Mouse (Mus musculus) stomach, embryonic 16.5 days (tissue): ENCODE data around the gene Ppp2r3d. TPM values are rescaled to one million over a fixed set of nuclear protein-coding genes. Genes with fewer than 3 reads are reported as not detected.
A peak's percentile ranks its signal among the peaks of the same experiment; 100 is the strongest.

Experiments used
- ATAC-seq: fragments of 200-750 bp; cut with Nextera tagmentation; 2 replicates; pipeline ENCODE4 v1.8.0; 2017; ENCODE audit warnings: moderate number of reproducible peaks, moderate TSS enrichment; ENCODE audit not compliant: insufficient read depth, low FRiP score
- H3K27ac ChIP-seq: fragments of 300-500 bp; sonication (generic); 2 replicates; pipeline ENCODE4 v1.5.1; 2014; ENCODE audit warnings: low read length
- H3K27me3 ChIP-seq: fragments of 300-500 bp; sonication (generic); 2 replicates; pipeline ENCODE4 v1.6.1; 2014; ENCODE audit warnings: low read length, control low read depth, mixed read lengths; ENCODE audit not compliant: control insufficient read depth, insufficient read depth
- H3K36me3 ChIP-seq: fragments of 300-500 bp; sonication (generic); 2 replicates; pipeline ENCODE4 v1.6.1; 2014; ENCODE audit warnings: low read length; ENCODE audit not compliant: control insufficient read depth, insufficient read depth
- H3K4me1 ChIP-seq: fragments of 300-500 bp; sonication (generic); 2 replicates; pipeline ENCODE4 v1.6.1; 2014; ENCODE audit warnings: low read length, control low read depth, mixed read lengths; ENCODE audit not compliant: control insufficient read depth, insufficient read depth
- H3K4me2 ChIP-seq: fragments of 300-500 bp; sonication (generic); 2 replicates; pipeline ENCODE4 v1.6.1; 2014; ENCODE audit warnings: low read depth, low read length, mixed read lengths
- H3K4me3 ChIP-seq: fragments of 300-500 bp; sonication (generic); replicated peaks from 2 replicates; pipeline ENCODE4 v1.5.1; 2014; ENCODE audit warnings: mild to moderate bottlenecking, low read length
- H3K9ac ChIP-seq: fragments of 300-500 bp; sonication (generic); 2 replicates; pipeline ENCODE4 v1.6.1; 2014; ENCODE audit warnings: low read length
- H3K9me3 ChIP-seq: fragments of 300-500 bp; sonication (generic); replicated peaks from 2 replicates; pipeline ENCODE4 v1.6.1; 2016; ENCODE audit warnings: low read length, control low read depth; ENCODE audit not compliant: control insufficient read depth
- WGBS: fragments of 180-500 bp; shearing (Covaris S2); extraction: QIAGEN DNeasy Blood & Tissue Kit; methylation state at CpG from one replicate; pipeline ENCODE4 v1.1.7; 2014; 5-methylcytosine and 5-hydroxymethylcytosine counted together
- polyA plus RNA-seq: library from polyadenylated mRNA; unstranded; fragments of >200 nt; fragmentation: Nextera tagmentation; extraction: Ambion mirVana; gene quantifications from 2 replicates; pipeline ENCODE4 v1.2.1, GENCODE M21; 2015

The Ppp2r3d gene
- polyA plus RNA-seq, 1 experiment from 2014 or later = 81.1 TPM

DNA sequence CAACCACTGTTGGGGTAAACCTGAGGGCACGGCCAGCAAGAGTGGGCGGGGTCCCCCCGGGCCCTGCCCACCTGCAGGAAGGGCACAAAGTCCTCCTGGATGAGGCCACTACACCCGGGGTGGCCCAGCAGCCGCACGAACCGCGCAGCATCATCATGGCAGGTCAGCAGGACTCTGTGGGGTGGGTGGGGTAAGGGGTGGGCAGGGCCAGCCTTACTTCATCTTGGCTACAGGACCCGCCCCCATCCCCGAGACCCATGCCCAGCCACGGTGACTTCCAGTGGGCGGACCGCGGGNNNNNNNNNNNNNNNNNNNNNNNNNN lies 36.0 kb downstream of the Ppp2r3d start:
- WGBS = 62% methylated on average over 14 of the region's 14 CpGs
- Histone ChIP-seq H3K9me3 (peaks cover 34% of the 10 kb centered on the region), H3K27ac (no peak overlapping the region)

DNA sequence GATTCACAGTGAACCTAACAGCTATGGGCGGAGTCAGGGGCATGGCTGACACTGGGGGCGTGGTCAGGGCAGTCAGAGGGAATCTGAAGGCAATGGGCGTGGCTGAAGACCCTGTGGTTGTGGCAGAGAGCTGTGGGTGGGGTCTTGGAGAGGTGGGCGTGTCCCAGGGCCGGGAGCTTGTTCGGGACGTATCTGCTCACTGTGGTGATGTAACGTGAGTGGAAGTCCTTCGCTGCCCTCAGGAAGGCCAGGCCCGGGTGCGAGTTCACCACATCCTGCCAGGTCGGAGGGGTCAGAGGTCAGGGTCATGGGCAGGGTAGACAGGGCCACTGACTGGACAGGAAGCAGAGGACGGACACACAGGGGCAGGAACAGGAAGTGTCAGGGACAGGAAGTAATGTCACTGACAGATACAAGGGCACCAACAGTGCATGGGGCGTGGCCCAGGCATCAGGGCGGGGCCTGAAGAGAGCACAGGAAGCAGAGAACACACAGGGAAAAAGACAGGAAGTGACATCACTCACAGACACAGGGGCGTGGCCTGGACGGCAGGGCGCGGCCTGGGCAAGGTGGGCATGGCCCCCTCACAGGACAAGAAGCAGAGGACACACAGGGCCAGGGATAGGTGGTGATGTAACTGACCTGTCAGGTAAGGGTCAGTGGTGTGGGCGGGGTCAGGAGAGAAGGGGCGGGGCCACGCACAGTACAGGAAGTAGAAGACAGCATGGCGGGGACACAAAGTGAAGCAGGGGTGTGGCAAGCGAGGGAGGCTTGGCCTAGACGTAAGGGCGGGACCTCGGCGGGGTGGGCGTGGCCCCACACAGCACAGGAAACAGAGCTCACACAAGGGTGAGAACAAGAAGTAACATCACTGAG lies 36.6 kb downstream of the Ppp2r3d start:
- 89% methylated on average over 29 of the region's 29 CpGs for WGBS
- no peak overlapping the region for H3K27ac ChIP-seq
- H3K9me3 ChIP-seq = peaks cover 34% of the 10 kb centered on the region
- peak; percentile 69 for ATAC-seq
- H3K4me2 ChIP-seq = no peak overlapping the region
- H3K36me3 ChIP-seq = peaks cover 36% of the 10 kb centered on the region
- no peaks in the 10 kb centered on the region for H3K4me1 ChIP-seq
- no peaks in the 10 kb centered on the region for H3K27me3 ChIP-seq
- H3K4me3 ChIP-seq = no peak overlapping the region
- H3K9ac ChIP-seq = no peak overlapping the region

More for the DNA sequence above, 36.0 kb downstream of the Ppp2r3d start:
- H3K4me1 ChIP-seq = no peaks in the 10 kb centered on the region
- H3K27me3 ChIP-seq = no peaks in the 10 kb centered on the region
- peaks cover 36% of the 10 kb centered on the region for H3K36me3 ChIP-seq
- H3K9ac ChIP-seq = no peak overlapping the region
- no peak overlapping the region for H3K4me2 ChIP-seq
- no peak overlapping the region for H3K4me3 ChIP-seq
- ATAC-seq = peak; percentile 69

DNA sequence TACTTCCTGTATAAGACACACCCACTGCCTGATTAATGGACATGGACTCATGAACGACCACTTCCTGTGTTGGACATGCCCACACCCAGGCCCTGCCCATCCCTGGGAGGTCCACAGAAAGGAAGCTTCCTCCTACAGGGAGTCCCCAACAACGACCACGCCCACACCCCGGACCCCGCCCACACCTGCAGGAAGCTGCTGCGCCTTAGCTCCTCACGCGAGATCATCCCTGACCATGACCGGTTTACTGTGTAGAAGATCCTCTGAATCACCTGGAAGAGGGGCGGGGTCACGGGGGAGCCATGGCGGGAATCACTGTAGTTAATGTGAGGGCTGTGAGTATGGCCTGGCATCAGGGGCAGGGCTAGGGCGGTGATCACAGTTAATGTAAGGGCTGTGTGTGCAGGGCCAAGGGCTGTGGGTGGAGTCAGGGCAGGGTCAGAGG lies 37.3 kb downstream of the Ppp2r3d start:
- H3K4me3 ChIP-seq = no peak overlapping the region
- ATAC-seq = peak; percentile 51; the same call in 1 of the 2 replicates
- 91% methylated on average over 13 of the region's 13 CpGs for WGBS

DNA sequence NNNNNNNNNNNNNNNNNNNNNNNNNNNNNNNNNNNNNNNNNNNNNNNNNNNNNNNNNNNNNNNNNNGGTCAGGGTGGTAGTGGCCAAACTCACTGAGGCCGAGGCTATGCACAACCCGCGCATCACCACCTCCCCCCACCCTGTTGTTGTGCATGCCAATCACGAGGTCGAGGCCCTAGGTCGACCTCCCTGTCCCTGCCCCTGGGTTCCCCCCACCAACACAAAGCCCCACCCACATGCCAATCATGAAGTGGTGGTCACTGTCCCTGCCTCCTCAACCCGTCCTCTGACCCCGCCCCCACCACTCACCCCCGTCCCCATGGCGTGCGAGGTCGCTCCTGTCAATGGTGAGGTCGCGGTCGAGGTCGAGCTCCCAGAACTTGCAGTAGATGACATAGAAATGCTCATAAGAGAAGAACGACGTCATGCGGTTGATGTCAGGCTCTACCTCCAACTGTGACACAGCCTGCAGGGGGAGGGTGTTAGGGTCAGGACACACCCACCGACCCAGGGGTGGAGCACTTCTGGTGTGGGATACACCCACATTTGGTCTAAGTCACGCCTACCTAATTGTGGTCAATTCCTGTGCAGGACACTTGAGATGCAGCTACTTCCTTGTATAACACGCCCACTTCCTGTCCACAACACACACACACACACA lies 37.9 kb downstream of the Ppp2r3d start:
- Histone ChIP-seq H3K9ac (no peak overlapping the region), H3K4me2 (no peak overlapping the region), H3K4me1 (no peaks in the 10 kb centered on the region), H3K27me3 (no peaks in the 10 kb centered on the region), H3K27ac (no peak overlapping the region), H3K9me3 (peaks cover 34% of the 10 kb centered on the region), H3K36me3 (peaks cover 36% of the 10 kb centered on the region), H3K4me3 (no peak overlapping the region)
- peak; percentile 4; the same call in 1 of the 2 replicates for ATAC-seq
- WGBS = 92% methylated on average over 22 of the region's 22 CpGs

More for the DNA sequence above, 37.3 kb downstream of the Ppp2r3d start:
- H3K4me1 ChIP-seq = no peaks in the 10 kb centered on the region
- no peak overlapping the region for H3K27ac ChIP-seq
- peaks cover 34% of the 10 kb centered on the region for H3K9me3 ChIP-seq
- H3K4me2 ChIP-seq = no peak overlapping the region
- H3K36me3 ChIP-seq = peaks cover 36% of the 10 kb centered on the region
- no peak overlapping the region for H3K9ac ChIP-seq
- no peaks in the 10 kb centered on the region for H3K27me3 ChIP-seq

DNA sequence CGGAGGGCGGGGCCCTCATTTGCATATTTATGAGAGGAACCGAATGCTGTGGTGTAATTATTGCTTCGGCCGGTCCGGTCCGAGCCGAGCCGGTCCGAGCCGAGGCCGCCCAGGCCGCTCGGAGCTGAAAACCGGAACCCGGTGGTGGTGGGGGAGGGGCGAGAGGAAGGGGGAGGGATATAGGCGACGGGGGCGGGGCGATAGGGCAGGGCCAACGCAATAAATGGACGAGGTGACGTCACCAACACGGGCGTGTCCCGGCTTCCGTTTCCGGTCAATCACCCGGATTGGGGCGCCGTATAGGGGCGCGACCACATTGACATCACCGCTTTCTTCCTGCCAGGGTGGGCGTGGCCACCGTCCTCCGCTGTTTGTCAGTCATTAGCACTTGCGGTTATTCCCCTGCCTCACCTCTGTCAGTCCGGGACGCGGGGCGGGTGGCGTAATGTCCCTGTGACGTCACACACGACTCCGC lies 51.2 kb downstream of the Ppp2r3d start:
- no peaks in the 10 kb centered on the region for H3K4me1 ChIP-seq
- under 1% methylated on average over 47 of the region's 47 CpGs for WGBS
- H3K27me3 ChIP-seq = no peaks in the 10 kb centered on the region
- no peaks in the 10 kb centered on the region for H3K36me3 ChIP-seq
- peak overlapping the region; percentile 85 for H3K9ac ChIP-seq
- ATAC-seq = peak; percentile 22
- H3K4me2 ChIP-seq = peak overlapping the region; percentile 64
- H3K4me3 ChIP-seq = peak overlapping the region; percentile 74
- no peaks in the 10 kb centered on the region for H3K9me3 ChIP-seq
- H3K27ac ChIP-seq = peak overlapping the region; percentile 99

DNA sequence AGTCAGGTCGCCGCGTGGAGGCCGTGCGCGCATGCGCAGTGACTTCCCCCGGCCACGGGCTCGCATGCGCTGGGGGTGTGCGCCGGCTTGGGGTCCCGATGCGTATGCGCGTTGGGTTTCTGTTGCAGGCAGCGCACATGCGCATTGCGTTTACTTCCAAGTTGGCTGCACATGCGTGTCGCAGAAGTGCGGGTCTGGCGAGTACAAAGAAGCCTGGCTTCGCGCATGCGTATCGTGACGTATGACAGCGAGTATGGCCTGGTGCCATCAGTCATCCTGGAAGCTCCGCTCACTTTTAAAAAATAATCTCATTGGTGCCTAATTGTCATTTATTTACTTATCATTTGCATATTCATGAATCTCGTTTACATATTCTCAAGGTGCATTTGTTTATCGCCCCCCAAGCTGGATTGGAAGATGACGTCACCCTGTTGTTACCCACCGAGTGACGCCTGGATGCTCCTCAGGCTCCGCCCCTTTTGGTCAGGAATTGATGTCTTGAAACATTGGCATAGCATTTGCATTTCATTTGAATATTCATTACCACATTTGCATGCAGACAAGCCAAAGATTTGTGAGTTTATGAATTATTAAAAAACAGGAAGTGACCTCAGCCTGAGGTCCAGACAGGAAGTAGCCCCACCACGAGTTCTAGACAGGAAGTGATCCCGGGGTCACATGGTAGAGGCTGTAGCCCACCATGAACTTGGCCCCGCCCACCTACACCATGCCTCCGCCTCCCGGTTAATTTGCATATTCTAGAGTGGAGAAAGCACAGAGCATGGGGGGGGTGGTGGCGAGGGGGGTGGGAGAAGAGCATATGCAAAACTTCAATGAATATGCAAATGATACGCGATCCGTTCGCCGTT lies 51.9 kb downstream of the Ppp2r3d start:
- ATAC-seq = peak; percentile 75
- H3K27ac ChIP-seq = peak overlapping the region; percentile 99
- no peaks in the 10 kb centered on the region for H3K36me3 ChIP-seq
- H3K9me3 ChIP-seq = no peaks in the 10 kb centered on the region
- peak overlapping the region; percentile 64 for H3K4me2 ChIP-seq
- peak overlapping the region; percentile 74 for H3K4me3 ChIP-seq
- peak overlapping the region; percentile 89 for H3K9ac ChIP-seq
- no peaks in the 10 kb centered on the region for H3K27me3 ChIP-seq
- no peaks in the 10 kb centered on the region for H3K4me1 ChIP-seq
- WGBS = under 1% methylated on average over 48 of the region's 48 CpGs

DNA sequence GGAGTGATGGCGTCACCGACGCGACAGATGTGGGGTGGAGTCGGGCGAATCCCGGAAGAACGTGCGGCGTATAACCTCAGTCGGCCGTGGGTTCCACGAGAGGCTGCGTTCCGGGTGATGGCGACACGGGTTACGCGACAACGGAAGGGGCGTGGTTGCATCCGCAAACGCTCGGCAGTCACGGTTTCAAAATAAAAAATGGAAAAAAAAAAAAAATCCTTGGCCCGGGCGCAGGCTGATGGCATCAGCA lies 52.5 kb downstream of the Ppp2r3d start:
- no peak for ATAC-seq
- peak overlapping the region; percentile 89 for H3K9ac ChIP-seq
- H3K36me3 ChIP-seq = no peaks in the 10 kb centered on the region
- no peaks in the 10 kb centered on the region for H3K9me3 ChIP-seq
- WGBS = under 1% methylated on average over 27 of the region's 27 CpGs
- peak overlapping the region; percentile 99 for H3K27ac ChIP-seq
- H3K4me3 ChIP-seq = peak overlapping the region; percentile 74
- peak overlapping the region; percentile 64 for H3K4me2 ChIP-seq
- H3K27me3 ChIP-seq = no peaks in the 10 kb centered on the region
- no peaks in the 10 kb centered on the region for H3K4me1 ChIP-seq

DNA sequence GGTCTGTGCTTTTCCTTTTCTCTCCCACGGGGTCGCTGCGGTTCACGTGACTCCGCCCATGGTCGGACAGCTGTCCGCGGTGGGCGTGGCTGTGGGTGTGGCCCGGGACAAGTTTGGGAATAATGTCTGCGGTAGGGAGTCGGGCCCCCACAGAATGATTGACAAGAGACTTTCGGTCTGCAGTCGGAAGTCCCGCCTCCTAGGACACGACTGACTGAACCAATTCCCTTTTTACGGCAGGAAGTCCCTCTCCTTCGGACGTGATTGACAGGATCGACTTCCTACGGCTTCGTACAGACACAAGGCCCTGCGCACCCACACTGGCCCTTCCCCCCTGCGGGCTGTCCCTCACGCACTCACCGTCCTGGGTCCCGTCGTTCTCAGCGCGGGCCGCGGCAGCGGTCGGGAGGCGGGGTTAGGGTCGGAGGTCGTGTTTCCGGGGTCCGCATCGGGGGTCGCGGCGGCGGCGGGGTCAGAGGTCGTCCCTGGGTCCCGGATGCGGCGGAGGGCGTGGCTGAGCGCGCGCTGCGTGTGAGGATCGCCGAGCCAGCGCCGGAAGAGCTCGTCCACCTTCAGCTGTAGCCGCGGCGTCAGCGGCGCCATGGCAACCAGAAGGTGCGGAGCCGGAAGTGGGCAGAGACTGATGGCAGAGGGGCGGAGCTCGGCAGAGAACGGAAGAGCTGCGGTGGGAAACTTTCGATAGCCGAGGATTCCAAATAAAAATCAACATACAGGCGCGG lies 53.0 kb downstream of the Ppp2r3d start:
- H3K27ac ChIP-seq = peak overlapping the region; percentile 99
- no peaks in the 10 kb centered on the region for H3K36me3 ChIP-seq
- peak overlapping the region; percentile 89 for H3K9ac ChIP-seq
- peak; percentile 77 for ATAC-seq
- H3K27me3 ChIP-seq = no peaks in the 10 kb centered on the region
- H3K4me1 ChIP-seq = no peaks in the 10 kb centered on the region
- H3K9me3 ChIP-seq = no peaks in the 10 kb centered on the region
- under 1% methylated on average over 74 of the region's 74 CpGs for WGBS
- peak overlapping the region; percentile 86 for H3K4me2 ChIP-seq
- H3K4me3 ChIP-seq = peak overlapping the region; percentile 74
